Mouse (Mus musculus) G1E (cell line): ENCODE data around the gene Pcmtd2.

ENCODE experiments used
- CTCF ChIP-seq: IDR thresholded peaks from 2 replicates; pipeline ENCODE4 v1.5.1; 2012; ENCODE audit warnings: low read depth, low read length, inconsistent platforms, mixed read lengths
- TAL1 ChIP-seq: conservative IDR thresholded peaks from 2 replicates; pipeline ENCODE4 v1.6.1; 2012; ENCODE audit warnings: low read depth, low read length, inconsistent platforms, mixed read lengths

DNA sequence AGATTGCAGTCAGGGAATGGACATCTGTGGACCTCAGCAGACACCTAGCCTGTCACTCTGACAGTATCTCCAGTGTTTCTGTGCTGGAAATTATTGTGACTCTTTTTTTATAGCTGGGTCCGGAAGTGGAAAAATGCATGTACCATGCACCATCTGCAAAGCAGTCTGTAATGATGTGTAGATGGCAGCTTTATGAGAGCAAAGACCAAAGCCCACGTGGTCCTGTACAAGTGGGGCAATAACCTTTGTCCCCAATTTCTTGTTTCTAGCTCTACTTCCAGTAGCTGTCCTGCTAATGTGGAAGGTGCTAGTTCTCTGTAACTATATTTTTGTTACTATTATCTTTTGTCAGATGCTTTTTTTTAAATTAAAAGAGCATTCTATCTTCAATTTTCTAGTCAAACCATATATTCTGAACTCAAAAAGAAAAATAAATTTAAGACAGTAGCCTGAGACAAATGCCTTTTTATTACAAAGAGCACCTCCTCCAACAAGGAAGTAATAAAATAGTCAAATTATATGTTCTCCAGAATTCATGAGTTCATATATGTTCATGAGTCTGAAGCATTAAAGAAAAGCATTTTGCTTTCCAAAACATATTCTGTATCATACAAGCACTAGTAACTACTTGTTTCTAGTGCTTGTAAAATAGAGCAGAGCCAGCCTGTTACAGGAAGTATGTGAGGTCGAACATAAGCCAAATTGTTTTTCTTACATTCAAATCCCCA, 45.5 kb downstream of the Pcmtd2 start:
- TF ChIP-seq TAL1 (no peak), CTCF (no peak)
